Mouse (Mus musculus): Measurements from ENCODE around the gene Pla2g2f.

Gene Pla2g2f

DNA sequence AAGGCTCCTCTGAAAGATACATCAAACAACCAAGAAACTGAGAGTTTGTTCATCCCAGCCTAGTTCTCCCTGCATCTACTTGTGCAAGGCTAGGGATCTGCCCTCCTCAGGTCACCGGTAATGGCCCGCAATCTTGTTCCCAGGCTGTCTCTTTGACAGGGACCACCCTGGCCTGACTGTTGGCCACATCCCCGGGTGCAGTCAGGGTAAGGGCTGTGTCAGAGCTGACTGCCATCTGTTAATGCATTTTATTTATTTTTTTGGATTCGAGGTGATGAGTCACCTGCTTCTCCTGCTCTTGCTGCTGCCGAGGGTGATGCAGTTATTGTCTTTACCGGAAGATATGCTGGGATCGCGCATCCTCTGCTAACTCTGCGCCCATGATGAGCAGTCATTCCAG is 40.7 kb downstream of the Pla2g2f start:
- DNase-seq (ENCODE audit: low read depth, low spot score): no peak

DNA sequence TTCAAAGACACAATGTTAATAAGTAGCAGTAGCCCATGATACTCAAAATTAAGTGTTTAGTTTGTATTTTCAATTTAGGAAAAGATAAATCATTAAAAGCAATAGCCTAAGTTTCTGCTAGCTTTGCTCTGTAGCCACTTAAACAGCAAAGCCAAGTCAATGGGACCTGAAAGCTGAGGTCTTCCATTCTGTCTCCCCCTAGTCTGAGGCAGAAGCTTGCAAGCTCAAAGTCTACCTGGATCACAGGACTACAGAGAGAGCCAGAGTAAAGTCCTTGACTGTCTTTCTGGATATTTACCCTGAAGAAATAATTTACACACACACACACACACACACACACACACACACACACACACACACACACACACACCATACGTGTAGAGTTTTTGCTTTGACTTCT is 43.2 kb downstream of the Pla2g2f start:
- DNase-seq (ENCODE audit: low read depth, low spot score): no peak

DNA sequence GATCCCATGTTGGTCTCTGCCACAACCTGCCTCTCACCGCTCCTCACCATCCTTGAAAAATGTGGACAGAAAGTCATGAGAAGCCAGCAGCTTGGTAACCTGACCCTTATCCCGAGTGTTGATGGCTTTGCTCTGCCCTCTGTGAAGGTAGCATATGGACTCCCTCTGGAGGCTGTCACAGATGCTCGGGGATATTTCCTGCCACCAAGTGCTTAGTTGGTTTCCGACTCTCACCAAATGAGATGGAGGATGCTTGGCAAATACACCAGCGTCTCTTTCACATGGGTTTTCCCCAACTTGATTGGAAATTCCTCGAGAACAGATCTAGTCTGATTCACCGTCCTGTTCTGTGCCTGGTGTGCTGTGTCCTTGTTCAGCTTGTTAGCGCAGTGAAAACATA is 44.8 kb downstream of the Pla2g2f start:
- no peak for DNase-seq (ENCODE audit: low read depth, low spot score)

DNA sequence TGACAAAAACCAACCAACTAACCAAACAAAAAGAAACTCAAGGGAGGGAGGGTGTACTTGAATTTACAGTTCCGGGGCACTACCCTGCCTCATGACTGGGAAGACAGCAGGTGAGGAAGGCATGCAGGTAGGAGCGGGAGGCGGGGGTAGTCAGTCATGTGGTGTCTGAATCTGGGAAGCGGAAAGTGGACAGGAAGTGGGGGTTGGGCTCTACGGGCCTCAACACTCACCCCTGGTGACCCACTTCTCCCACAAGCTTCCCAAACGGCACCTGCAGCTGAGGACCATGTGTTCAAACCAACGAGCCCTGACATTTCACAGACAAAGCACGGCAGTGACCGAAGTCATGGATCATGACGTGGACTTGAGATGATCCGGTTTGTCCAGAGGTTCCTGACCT is 45.3 kb downstream of the Pla2g2f start:
- DNase-seq (ENCODE audit: low read depth, low spot score): no peak

DNA sequence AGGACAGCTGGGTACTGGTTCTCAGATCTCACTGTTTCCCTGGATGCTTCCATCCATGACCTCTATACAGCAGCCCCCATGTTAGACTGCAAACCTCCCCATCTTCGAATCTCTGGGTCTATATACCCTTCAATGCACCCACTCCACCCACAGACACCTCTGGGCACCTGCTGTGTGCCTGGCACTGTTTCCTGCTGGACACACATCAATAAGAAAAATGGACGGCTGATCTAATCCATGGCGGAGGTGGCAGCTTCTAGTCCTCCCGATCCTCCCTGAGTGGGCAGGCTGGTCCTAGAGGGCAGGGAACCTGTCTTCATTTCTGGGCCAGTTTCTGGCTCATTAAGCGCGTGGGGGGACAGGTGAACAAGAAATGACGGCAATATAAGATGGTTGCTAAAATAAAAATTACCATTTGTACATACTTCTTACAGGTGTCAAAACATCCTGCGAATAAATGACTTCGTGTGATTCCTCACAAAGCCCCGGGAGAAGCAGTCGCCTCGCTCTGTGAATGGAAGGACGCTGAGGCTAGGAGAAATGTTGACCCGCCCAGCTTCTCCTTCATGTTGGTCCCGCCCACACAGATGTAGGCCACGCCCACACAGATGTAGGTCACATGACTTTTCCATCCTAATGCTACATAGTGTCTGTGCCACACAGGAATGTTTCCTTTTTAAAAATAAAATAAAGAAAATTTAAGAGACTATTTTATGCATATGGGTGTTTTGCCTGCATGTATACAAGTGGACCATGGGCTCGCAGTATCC is 46.2 kb downstream of the Pla2g2f start:
- peak; percentile 76 for DNase-seq (ENCODE audit: low read depth, low spot score)

DNA sequence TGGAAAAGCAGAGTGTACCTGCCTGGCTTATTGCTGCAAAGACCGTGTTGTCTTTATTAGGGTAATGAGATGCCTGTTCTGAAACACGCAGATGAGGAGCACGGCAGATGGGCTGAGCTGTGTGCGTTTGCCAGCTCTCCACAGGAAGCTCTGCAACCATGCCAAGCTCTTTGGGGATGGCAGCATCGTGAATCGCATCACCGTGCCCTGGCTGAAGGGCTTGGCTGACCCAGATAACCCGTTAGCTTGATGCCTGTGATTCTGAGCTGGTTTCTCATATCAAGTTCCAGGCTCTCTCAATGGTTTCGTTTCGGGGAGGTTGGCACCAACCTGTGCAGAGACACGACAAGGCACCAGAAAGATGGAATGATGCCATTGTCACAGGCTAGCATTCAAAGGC is 46.8 kb downstream of the Pla2g2f start:
- no peak for DNase-seq (ENCODE audit: low read depth, low spot score)

DNA sequence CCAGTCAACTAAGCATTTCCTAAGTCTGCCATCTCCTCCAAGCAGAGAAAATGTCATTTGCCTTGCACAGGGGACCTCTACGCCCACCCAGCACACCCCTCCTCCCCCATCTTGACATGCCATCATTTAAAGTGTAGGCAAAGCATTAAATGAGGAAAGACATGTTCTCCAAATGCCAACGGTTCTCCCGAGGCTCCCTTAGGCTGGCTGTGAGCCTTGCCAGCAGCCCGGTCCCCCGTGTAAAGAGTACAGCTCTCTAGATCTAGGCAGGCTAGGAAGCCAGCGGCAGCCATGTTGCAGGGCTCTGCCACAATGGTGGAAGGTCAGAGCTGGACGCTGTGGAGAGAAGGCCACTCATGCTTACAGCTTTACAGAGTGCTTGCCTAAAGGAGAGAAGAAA is 47.5 kb downstream of the Pla2g2f start:
- no peak for DNase-seq (ENCODE audit: low read depth, low spot score)

DNA sequence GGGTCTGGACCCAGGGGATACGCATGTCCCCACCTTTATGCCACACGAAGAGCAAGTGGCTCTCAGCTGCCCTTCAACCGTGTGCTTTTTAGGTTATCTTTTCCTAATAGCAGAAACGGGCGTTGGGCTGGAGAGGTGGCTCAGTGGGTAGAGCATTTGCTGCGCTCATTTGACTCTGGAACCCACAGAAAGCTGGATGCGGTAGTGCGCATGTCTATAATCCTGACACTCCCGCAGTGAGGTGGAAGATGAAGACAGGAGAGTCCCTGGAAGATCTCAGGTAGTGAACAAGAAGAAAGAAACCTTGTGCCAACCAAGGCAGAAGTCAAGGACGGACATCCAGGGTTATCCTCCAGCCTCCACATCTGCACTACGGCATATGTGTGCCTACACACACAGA is 48.2 kb downstream of the Pla2g2f start:
- no peak for DNase-seq (ENCODE audit: low read depth, low spot score)

DNA sequence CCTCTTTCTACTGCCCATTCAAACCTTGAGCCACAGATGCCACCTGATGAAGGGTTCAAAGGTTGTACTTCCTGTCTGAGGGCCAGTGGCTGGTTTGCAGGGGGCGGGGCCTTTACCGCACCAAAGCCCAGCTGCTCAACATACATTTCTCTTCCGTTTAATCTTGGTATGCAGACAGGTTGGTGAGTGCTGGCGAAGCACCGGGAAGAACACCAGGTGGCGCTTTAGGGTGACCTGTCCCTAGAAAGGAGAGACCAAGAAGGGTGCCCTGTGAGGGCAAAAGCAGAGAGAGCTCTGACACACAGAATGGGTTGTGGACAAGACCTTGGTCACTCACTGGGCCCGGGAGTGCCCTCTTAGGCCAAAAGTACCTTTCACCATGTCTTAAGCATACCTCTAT is 48.8 kb downstream of the Pla2g2f start:
- DNase-seq (ENCODE audit: low read depth, low spot score): peak; percentile 87

DNA sequence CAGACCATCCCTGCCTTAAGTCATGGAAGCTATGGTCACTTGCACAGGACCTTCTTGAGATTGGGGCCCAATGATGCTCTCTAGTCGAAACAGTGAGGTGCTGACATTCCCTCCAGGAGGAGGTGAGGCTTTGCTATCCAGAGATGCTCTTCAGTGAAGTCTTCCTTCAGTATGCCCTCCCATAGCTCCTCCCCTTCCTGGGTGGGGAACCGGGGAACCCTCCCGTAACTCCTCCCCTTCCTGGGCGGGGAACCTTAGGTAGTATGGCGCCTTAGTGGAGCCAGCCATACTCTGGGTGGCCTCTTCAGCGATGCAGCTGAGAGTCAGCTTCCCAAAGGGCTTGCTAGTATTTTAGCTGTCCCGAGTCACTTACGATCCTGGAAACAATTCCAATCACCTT is 50.8 kb downstream of the Pla2g2f start:
- peak; percentile 57 for DNase-seq (ENCODE audit: low read depth, low spot score)

DNA sequence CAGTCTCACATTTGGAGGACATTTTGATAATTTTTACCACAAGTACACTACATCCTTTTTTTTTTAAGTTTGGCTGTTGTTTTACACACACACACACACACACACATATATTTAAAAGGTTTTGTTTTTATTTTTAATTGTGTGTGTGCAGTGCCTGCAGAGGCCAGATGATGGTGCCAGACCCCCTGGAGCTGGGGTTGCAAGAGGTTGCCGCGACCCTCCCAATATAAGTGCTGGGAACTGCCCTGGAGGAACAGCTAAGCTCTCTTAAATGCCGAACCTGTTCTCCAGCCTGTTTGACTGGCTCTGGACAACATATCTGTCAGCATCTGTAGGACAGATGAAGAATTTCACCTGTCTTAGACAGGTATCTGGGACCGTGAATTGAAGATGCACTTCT is 53.3 kb downstream of the Pla2g2f start:
- DNase-seq (ENCODE audit: low read depth, low spot score): peak; percentile 51

DNA sequence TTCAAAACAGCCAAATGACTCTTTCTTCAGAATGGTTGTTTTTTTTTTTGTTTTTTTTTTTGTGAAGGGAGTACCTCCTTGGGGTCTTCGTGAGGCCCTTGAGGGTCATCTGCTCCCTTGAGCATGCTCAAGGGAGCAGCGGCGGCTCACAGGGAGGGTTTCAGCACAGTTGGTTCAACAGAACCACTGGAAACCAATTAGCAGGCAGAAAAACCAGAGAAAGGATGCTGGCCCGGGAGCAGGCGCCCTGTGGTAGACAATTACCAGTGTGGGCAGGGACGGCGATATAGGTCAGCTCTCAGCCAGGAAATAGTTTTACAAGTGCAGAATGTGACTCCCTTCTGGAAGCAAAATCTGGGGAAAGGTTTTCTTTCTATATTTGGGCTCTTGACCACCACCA is 53.8 kb downstream of the Pla2g2f start:
- no peak for DNase-seq (ENCODE audit: low read depth, low spot score)

DNA sequence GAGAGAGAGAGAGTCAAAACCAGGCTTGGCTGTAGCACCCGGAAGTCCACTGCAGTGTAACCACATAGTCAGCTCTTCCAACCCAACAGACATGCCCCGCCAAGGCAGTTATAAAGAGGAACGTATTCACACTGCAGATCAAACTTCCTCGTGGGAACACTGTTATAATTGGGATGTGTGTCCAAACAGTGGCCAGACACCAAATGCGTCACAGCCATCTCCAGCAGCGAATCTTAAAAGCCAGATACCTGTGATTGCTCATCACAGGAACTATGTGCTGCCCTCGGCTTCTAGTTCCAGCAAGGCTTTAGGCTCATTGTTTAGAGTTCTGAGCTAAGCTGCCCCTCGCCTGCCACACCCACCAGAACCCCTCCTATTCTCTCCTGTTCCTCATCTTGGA is 54.9 kb downstream of the Pla2g2f start:
- DNase-seq (ENCODE audit: low read depth, low spot score): peak; percentile 49

DNA sequence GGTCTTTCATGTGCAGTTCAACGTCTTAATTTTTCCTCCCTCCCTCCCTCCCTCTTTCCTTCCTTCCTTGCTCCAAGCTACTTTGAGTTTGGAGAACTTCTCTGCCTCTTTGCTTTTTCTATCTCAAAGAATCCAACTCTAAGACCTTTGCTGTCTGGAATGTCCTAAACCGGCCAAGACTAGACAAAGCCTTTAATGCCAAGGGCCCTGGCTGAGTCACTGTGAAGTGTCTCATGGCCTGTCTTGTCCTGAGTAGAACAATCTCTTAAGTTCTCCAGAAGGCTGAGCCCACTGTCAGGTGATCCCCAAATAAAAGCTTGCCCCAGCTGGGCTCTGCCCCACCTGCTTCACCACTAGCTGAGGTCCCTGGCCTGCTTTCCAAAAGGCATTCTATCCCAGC is 55.4 kb downstream of the Pla2g2f start:
- peak; percentile 53 for DNase-seq (ENCODE audit: low read depth, low spot score)

DNA sequence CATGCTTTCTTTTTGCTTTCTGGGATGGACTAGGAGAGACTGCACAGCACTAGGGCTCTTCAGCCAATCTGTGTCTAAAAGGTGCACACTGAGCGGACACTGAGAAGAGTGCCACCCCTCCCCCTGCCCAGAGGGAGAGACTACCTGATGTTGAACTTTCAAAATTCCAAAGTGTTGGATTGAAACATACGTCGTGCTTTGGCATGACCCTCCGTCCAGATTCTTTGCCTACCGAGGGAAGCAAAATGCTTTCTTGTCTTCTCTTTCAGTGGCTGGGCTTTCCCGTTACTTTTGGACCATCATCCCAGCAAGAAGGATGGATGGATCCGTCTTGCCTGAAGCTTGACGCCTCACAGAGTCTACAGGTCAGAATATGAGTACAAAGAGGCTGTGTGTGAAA is 56.3 kb downstream of the Pla2g2f start:
- no peak for DNase-seq (ENCODE audit: low read depth, low spot score)
